Mouse (Mus musculus): ENCODE results near the gene Fuca2.
"Not testable (repeated sequence)": the region's sequence is repeated elsewhere in the genome, so short reads cannot be mapped to it uniquely, and the experiment has no call there.

The Fuca2 gene

DNA sequence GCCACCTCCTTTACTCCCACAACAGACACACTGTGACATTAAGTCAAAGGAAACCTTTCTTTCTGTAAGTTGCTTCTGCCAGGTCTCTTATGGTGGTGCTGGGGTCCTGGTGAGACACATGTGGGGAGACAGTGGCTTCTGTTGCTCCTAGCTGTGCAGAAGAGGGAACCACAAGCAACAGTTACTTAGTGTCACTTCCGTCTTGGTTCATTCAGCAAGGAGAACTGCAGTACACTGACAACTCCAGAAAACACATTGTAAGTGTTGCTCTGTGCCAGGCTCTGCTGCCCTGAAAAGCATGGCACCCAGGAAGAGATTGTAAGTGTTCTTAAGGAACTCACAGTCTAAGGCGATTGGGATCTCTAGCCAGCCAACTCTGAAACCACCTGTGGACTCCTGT, at the start of gene Fuca2:
Gene Fuca2, plus strand, starts transcription at position 210 of the 400 bp plus-strand sequence.
- DNase-seq (ENCODE audit: low spot score in 2 of 2): no peak

DNA sequence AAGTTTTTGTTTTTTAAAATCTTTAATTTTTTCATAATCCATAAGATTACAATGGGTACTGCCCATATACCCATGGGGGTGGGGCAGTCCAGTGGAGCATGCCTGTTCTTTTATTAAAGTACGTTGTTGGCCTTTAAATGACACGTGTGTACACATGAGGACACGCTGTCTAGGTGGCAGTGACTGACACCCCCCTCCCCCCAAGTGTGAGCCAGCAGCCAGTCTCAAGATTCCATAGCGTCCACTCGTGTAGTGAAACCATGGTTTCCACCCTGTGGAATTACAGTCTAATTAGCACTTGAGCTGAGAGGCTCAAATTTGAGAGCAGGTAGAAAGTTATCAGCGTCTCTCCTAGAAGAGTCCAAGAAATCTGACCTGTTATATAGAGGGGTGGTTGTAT, 47.7 kb upstream of the Fuca2 start:
- DNase-seq (ENCODE audit: low spot score in 2 of 2): no peak

DNA sequence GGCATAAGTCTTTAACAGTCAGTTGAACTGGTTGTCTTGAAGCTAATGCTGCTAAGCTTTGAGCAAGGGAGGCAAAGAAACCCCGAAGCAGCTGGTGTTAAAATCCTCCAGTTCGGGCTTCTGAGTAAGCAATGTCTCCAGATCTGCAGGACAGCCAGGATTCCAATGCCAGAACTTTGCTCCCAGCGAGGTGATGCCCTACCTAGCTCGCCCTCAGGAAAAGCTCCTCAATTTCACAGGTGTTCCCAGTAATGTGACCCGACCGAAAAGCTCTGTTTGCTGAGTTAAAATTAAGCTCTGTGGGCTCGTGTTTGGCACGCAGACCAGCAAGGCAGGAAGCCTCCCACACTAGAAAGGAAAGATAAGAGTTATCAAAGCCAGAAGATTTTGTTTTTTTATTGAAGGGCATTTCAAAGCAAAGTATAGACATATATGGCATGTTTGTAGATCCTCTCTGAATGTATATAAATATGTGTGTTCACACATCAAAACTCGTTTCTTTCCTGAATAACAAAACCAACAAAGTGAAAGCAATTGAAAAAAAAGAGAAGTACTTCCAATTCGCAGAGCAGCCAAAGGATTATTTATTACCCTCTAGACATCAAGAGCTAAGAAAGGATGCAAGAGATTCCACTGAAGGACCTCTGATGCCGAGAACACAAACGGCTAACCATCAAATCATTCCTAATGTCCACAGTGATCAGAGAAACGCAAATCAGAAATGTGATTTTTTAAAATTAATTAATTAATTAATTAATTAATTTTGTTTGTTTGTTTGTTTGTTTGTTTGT, 45.9 kb upstream of the Fuca2 start:
- no peak for DNase-seq (ENCODE audit: low spot score in 2 of 2)

DNA sequence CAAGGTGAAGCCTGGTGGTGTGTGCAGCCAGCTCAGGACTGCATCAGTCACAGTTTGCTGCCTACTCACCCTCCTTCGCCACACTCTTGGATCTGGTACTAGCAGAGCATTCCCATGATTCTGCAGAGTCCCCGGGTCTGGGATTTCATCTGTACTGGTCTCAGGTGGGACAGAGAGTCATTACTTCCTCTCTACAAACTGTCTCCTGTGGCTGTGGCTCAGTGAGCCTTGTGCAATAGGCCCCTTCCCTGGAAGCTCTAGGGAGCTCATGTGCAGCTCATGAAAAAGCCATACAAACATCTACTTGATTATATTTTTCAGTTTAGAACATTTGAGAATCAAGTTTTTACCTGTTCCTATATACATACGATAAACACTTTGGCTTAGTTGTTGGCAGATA, 35.0 kb upstream of the Fuca2 start:
- DNase-seq (ENCODE audit: low spot score in 2 of 2): not testable (repeated sequence)

DNA sequence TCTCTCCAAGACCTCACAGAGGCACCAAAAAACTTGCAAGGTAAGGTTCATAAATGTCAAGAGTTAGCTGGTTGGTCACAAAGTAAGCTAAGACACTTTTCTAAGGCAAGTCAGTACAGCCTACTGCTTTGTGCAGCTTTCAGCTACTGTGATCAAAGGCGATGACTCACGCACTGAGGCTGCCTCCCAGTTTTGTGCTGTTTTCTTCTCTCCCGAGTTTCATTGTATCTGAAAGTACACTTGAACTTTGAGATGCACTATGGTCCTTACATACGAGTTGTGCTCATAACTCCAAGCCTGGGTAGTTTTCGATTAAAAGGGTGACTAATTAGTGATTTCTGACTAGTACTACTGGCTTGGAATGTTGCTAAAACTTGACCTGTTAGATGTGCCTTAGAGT, 32.4 kb upstream of the Fuca2 start:
- no peak for DNase-seq (ENCODE audit: low spot score in 2 of 2)

DNA sequence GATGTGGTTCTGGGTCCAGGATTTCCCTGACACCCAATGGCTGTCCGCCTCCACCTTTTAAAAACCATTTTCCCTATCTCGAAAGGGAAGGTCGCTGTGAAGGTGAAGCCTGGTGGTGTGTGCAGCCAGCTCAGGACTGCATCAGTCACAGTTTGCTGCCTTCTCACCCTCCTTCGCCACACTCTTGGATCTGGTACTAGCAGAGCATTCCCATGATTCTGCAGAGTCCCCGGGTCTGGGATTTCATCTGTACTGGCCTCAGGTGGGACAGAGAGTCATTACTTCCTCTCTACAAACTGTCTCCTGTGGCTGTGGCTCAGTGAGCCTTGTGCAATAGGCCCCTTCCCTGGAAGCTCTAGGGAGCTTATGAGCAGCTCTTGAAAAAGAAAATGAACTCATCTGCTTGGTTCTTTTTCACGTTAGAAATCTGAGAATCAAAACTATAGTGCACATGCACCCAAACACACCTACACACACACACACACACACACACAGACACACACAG, 31.3 kb upstream of the Fuca2 start:
- not testable (repeated sequence) for DNase-seq (ENCODE audit: low spot score in 2 of 2)

DNA sequence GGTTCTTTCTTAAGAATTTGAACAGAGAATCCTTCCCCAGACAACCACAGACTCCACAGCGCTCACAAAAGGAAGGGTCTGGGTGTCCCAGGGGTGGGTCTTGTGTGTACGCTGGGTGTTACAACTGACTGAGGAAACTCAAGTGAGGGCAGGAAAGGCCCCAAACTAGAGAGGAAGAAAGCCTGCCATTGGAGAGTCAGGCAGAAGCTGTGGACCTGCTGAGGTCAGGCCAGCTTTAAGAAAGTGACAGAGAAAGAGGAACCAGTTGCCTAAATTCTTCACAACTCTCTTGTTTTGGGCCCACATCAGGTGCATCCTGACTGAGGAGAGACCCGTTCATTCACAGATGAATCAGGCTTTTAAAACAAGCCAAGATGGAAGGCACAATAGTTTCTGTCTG, 29.1 kb upstream of the Fuca2 start:
- DNase-seq (ENCODE audit: low spot score in 2 of 2): no peak

DNA sequence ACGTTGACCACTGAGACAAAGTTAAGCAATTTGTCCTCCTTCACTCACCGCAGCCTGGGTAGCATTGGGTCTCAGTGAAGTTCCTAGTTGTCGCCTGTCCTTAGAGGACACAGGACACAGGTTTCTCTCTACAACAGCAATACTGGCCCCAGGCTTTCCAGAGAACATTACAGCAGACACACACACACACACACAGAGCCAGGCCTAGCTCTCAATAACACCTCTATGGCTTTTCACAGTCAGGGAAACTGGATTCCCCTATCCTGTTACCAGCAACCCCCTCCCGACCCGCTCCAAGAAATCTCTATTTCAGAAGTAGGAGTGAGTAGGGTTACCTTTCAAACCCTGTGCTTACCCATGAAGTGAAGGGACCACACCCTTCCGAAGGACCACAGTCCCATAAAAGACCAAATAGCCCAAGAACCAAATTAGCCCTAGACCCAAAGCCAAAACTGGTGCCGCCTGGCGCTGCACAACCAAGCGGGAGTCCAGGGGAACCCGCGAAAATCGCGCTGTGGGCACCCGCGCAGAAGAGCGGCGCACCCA, 26.0 kb upstream of the Fuca2 start:
- no peak for DNase-seq (ENCODE audit: low spot score in 2 of 2)

DNA sequence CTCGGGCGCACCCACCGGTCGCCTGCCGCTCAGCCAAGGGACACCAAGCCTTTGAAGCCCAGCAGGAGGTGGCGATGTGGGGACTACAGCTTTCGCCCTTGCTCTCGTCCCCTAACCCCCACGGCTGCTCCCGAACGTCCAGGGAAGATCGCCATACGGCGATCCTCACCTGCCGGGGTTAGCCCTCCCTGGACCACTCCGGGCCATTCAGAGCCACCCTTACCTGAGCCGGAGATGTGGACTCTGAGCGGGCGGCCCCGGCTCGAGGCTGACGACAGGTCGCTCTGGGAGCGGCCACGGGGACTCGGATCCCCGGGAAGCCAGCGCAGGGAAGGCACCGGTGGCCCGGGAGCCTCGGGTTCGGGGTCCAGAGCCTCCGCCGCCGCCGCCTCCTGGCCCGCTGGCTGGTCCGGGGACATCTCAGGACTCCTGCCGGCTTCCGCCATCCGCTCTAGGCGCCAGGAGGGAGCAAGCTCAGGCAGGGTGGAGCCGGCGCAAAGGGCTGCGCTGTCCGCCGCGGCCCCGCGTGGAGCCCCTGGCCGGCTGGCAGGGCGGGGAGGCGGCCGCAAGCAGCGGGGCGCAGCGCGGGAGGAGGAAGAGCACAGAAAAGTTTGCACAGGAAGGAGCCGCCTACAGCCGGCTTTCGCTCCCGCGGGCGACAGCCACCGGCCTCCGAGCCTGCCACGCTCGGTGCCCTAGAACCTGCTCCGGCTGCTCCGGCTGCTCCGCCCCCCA, 25.3 kb upstream of the Fuca2 start, which contains the start of gene Phactr2:
Gene Phactr2, minus strand, starts transcription at position 580 of the 735 bp plus-strand sequence.
- DNase-seq (ENCODE audit: low spot score in 2 of 2): no peak

DNA sequence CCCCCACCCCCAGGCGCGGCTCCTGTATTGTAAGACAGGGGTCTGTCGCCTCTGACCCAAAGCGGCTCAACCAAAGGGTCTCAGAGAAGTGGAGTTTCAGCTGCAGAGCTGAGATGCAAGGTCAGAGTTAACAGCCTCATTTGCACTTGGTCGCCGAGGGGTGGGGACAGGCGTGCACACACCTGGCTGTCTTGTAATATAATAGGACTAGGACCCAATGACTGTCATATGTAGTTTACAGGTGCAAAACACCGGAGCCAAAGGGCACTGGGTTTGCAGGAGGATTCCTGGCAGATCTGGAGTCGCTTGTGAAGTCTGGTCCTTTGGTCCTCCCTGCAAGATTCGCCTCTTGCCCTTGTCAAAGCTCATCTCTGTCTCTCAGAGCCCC, 24.8 kb upstream of the Fuca2 start:
- DNase-seq (ENCODE audit: low spot score in 2 of 2): no peak

DNA sequence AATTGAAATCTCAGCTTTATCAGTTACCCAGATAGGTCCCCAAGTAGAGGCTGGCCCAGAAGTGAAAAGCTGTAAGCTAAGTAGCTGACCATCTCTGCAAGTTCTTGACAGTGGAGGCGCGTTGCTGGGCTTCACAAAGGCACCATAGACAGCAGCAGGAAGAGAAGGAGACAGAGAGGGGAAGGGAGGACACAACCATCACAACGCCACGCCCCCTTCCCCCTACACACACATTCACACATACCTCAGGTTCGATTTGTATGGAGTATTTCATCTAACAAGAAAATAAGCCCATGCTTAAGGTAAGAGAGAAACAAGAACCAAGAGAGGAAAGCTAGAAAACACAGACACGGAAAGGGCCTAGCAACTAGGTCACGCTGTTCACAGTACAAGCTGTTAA, 24.2 kb upstream of the Fuca2 start:
- DNase-seq (ENCODE audit: low spot score in 2 of 2): no peak

DNA sequence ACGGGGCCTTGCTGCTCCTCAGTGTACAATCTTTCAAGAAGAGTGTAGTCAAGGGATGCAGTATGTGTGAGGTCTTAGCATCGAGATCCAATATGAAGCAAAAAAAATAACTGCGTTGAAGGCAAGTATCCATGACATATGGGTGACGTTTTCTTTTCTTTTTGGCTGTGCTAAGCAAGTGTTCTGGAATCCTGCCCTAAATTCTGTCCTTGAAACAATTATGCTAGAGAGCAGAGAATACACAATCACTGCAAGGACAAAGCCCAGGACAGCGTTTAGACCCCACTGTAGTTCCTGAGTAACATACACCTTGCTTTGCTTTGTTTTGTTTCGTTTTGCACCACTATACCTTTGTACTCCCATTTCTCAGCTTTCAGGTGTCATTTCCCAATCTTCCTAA, 20.0 kb upstream of the Fuca2 start:
- no peak for DNase-seq (ENCODE audit: low spot score in 2 of 2)

DNA sequence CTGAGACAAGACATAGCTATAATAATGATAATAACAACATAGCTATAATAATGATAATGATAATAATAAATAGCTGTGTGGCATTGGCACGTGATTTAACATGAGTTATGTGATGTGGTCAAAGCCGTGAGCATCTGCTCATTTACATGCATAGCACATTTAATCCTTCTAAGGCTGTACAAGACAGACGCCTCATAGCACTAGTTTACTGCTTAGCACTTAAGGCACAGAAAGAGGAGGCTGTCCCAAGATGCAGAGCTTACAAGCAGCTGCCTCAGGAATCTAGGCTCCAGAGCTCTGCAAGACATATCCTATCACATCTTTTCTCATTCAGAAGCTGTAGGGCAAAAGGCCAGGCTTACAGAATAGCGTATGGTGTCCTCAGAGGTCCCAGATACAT, 13.4 kb upstream of the Fuca2 start:
- DNase-seq (ENCODE audit: low spot score in 2 of 2): no peak

DNA sequence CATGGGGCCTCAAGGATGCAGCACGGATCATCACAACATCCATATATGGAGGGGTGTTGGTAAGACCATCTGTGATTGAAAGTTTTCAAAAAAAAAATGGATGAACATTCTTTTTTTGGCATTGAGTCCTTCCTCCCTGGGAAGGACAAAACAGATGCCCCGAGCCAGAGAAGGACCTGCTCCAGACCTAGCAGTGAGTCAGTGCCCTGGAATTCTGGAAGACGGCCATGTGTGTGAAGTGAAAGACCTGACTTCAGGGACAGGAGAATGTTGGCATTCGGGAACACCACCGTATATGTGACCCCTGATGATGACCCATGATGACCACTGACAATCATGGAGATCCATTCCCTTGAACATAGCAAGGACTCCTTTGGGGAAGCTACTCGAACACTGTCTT, 9.7 kb upstream of the Fuca2 start:
- DNase-seq (ENCODE audit: low spot score in 2 of 2): no peak

DNA sequence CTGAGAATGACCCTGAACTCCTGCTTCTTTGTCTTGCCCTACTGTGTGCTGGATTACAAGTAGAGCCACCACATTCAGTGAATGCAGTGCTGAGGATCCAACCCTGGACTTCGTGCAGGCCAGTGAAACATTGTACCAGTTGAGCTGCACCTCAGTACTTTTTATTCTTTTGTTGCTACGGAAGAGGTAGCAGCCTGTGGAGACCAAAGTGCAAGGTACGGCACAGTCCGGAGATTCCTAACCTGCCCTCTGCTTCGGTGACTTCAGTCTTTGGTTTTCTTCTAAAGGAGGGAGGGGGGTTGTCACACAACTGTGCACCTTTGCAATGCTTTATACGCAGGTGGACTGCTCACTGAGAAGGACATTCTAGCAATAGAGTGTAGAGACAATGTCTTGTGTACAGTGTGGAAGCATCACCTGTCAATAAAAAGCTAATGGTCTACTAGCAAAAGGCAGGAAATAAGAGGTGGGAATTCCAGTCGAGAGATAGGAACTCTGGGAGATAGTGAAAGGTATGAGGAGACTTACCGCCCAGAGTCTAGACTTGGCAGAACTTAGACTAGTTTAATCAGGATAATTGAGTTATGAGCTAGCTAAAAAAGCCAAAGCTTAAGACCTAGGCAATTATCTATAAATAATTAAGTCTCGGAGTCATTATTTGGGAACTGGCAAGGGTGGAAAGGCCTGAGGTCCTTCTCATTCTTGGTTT, 5.2 kb upstream of the Fuca2 start:
- no peak for DNase-seq (ENCODE audit: low spot score in 2 of 2)

DNA sequence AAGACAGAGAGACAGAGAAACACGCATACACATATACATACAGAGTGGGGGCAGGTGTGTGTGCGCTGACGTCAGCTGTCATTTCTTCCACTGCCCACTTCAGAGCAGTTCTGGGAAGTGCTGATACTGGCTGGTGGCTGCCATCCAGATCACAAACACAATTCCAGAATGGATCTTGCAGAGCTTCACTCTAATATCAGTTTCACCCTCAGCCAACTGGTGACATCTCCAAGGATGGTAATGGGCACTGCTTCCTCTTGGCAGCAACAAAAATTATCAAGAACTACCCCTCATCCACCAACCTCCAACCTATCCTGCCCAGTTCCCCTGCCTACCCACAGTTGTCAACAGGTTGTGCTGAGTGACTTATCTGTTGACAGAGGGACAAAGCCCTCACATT, 3.0 kb upstream of the Fuca2 start:
- DNase-seq (ENCODE audit: low spot score in 2 of 2): no peak

DNA sequence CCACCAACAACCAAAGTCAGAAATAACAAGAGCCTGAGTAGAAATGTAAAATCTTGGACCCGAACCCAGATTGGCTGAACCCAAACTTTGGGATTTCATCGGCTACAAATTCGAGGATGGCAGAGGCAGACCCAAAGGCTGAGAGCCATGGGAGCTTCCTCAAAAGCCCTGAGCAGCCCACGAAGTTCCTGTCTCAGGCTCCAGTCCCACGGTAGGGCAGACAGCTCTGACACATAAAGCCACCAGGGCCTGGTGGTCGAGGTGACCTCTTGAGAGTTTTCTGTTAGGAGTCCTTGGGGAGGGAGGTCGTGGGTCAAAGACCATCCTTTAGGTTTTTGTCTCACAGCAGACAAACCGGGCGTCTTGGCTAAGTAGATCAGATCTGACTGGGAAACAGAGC, 1.1 kb downstream of the Fuca2 start:
- DNase-seq (ENCODE audit: low spot score in 2 of 2): no peak

DNA sequence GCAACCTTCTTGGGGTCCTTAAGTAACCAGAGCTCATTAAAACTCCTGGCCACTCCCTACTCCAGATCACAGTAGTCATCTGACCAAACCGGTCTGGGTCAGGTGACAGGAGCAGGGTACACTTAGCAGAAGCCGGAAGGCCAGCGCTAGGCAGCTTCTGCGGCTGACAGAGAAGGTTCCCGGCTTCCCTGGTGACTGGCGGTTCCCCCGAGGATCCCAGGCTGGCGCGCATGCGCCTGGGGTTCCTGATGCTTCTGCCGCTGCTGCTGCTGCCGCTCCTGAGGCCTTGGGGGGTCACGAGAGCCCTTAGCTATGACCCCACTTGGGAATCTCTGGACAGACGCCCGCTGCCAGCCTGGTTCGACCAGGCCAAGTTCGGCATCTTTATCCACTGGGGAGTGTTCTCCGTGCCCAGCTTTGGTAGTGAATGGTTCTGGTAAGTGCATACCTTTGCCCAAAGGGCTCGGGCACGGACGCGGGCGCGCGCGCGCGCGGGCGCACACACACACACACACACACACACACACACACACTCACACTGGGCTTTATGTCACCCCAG, 1.7 kb downstream of the Fuca2 start:
- peak; percentile 76 to 85 for DNase-seq (ENCODE audit: low spot score in 2 of 2)

DNA sequence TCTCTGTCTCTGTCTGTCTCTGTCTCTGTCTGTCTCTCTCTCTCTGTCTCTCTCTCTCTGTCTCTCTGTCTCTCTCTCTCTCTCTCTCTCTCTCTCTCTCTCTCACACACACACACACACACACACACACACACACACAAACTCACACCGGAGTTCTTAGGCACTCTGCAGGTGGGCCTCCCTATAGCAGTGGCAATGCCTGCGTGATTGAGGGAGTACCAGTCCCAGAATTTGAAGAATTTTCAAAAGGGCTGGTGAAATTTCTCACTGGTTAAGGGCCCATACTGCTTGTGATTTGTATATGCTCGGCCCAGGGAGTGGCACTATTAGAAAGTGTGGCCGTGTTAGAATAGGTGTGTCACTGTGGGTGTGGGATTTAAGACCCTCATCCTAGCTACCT, 2.2 kb downstream of the Fuca2 start:
- DNase-seq (ENCODE audit: low spot score in 2 of 2): not testable (repeated sequence)

DNA sequence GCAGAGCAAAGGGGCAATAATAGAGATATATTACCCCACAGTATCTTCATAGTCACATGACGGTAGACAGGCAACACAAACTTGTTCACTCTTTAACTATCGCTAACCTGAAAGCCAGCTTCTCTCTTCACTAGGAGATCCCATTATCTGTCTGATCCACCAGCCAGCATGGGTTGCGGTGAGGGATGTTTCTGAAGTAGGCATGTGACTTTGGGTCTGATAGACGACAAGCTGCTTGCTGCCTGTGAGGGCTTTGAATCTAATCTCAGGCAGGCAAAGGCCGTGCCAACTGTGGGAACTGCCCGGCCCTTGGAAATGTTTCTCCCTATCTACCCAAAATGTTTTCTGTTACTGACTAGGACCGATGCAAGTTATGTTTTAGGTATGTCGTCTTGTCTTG, 3.0 kb downstream of the Fuca2 start:
- no peak for DNase-seq (ENCODE audit: low spot score in 2 of 2)

DNA sequence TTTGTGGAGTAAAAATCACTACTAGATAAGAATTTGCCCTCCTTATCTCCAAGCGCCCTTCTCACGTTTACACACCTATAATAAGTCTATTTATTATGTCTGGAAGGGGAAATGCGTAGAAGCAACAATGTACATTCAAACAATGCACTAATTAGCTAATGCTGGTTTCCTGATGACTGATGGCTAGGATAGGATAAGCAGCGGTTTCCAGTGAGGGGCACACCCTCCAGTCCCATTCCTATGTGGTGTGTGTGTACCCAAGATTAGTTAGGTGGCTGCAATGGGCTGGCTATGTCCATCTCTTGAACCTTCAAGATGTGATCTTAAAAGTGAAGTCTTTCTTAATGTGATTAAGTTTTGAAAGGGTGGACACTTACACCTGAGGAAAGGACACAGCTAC, 22.5 kb downstream of the Fuca2 start:
- DNase-seq (ENCODE audit: low spot score in 2 of 2): no peak

DNA sequence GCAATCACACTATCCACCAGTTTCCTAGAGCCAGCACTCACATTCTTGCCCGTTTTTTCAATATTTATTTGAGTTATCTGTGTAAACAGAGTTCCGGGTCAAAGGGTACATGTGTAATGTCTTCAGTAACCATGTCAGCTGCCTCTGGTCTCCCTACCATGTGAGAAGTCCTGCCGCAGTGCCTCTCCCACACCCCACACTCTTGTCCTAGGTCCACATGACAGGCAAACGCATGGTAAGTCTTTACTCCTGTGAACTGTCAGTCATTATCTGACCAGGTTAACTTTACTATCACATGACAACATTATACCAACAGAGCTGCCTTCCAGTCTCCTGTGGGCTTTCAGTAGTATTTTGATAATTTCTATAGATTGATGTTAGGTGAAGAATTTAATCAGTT, 28.8 kb downstream of the Fuca2 start:
- no peak for DNase-seq (ENCODE audit: low spot score in 2 of 2)

All from right cerebral cortex, postnatal 36 days (tissue).